Mouse (Mus musculus) CH12.LX (cell line): Measurements from ENCODE around the gene Herc2.

ENCODE experiments used
- CTCF ChIP-seq, 2 experiments: IDR thresholded peaks in 1 of 2; conservative IDR thresholded peaks in 1 of 2; 2 replicates each; pipeline ENCODE4 v1.5.1; 2011 to 2012; ENCODE audit warnings: low read depth in 2 of 2, low read length in 2 of 2, improper control_type of control experiment in 1 of 2, inconsistent platforms in 1 of 2, mild to moderate bottlenecking in 1 of 2, moderate library complexity in 1 of 2
- E2F4 ChIP-seq: IDR thresholded peaks from 2 replicates; pipeline ENCODE4 v1.6.1; 2011; ENCODE audit warnings: low read depth, low read length, improper control_type of control experiment; ENCODE audit not compliant: insufficient replicate concordance
- EP300 ChIP-seq: IDR thresholded peaks from 2 replicates; pipeline ENCODE4 v1.6.1; 2011; ENCODE audit warnings: low read length, improper control_type of control experiment
- POLR2A ChIP-seq: IDR thresholded peaks from 2 replicates; pipeline ENCODE4 v1.6.1; 2011; ENCODE audit warnings: low read depth, mild to moderate bottlenecking, improper control_type of control experiment, low read length
- USF2 ChIP-seq: conservative IDR thresholded peaks from 2 replicates; pipeline ENCODE4 v1.6.1; 2011; ENCODE audit warnings: low read depth, low read length, improper control_type of control experiment

- TF ChIP-seq CTCF (conservative IDR thresholded peaks at IDR 0.05 in 1 of 2, IDR thresholded peaks at IDR 0.05 in 1 of 2; ENCODE audit: low read depth in 2 of 2, low read length in 2 of 2) (no peak), USF2 (no peak), EP300 (no peak), POLR2A (no peak), E2F4 (no peak)
Observed at GRCm38 (mm10) chr7:56191661-56192060, 141.7 kb downstream of the Herc2 start.
